Mouse (Mus musculus): Measurements from ENCODE around the gene Taf9.

The Taf9 gene

GRCm38 (mm10) chr13:100669291-100670022, 18.1 kb downstream of the Taf9 start, which contains the start of gene Ccdc125:
Gene Ccdc125, plus strand, starts transcription at chr13:100669717.
- DNase-seq (ENCODE audit: low read depth): peak; percentile 60

GRCm38 (mm10) chr13:100670181-100670741, 18.9 kb downstream of the Taf9 start:
- DNase-seq (ENCODE audit: low read depth): peak; percentile 57

- no peak for DNase-seq (ENCODE audit: low read depth)
Measured at GRCm38 (mm10) chr13:100675936-100676635, 24.7 kb downstream of the Taf9 start.

GRCm38 (mm10) chr13:100681615-100682014, 30.2 kb downstream of the Taf9 start:
- DNase-seq (ENCODE audit: low read depth): no peak

GRCm38 (mm10) chr13:100682837-100683236, 31.5 kb downstream of the Taf9 start:
- DNase-seq (ENCODE audit: low read depth): no peak

GRCm38 (mm10) chr13:100684355-100684754, 33.0 kb downstream of the Taf9 start:
- DNase-seq (ENCODE audit: low read depth): peak; percentile 48

- DNase-seq (ENCODE audit: low read depth): no peak
Measured at GRCm38 (mm10) chr13:100687513-100687912, 36.1 kb downstream of the Taf9 start.

GRCm38 (mm10) chr13:100697541-100697940, 46.2 kb downstream of the Taf9 start:
- DNase-seq (ENCODE audit: low read depth): no peak

- no peak for DNase-seq (ENCODE audit: low read depth)
Measured at GRCm38 (mm10) chr13:100698866-100699265, 47.5 kb downstream of the Taf9 start.

GRCm38 (mm10) chr13:100703468-100703867, 52.1 kb downstream of the Taf9 start:
- DNase-seq (ENCODE audit: low read depth): no peak
